Mouse (Mus musculus): ENCODE results near the gene Usp53. TPM values are rescaled to one million over a fixed set of nuclear protein-coding genes. Genes with fewer than 3 reads are reported as not detected.

Usp53 gene
- 6.1 and 7.1 TPM in 2 replicates for polyA plus RNA-seq (2015; fragmentation: Nextera tagmentation; extraction: Ambion mirVana)

DNA sequence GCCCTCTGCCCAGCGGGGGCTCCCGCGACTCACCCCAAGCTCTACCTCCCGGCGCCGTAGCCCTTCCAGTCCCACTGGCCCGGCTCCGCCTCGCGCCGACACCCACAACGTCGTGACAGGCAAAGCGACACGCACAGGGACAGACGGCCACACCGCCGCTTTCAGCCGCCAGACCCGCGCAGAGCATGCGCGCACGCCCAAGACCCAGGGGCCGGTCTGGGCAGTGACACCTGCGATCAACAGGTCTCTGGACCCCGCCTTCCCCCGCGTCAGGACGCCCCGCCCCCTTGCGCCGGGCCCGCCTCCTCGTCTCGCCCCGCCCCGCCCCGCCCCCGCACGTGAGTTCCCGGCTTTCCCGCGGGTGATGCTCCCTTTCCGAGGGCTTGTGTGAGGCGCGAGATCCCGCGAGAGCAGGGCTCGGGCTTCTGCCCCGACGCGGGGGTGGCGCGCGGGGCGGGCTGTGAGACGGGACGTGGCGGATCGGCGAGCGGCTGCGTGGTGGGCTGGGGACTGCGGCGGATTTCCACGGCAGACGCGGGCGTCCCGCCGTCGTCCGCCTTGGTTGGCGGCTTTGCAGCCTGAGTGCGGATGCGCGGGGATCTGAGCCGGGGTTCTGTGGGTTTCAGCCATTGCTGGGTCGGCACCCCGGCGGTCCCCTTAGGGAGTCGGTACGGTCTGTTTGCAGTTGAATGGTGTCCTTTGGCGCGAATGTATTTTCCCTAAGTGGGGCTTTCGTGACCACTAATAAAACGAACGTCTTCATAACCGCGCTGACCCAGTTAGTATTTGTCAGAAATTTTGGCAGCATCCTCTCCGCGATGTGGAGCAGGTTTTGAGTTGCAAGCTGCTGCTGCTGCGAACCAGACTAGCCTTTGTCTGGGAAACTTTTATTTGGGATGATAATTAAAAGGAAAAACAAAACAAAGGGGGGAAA, at the start of gene Usp53:
Gene Usp53 (minus strand): TSS at position 262 of the 934 bp plus-strand sequence.
- H3K4me3 ChIP-seq (ENCODE audit: low read depth, low read length), result peak within 1 kb of the TSS; percentile 85
- no peaks in the 10 kb centered on the region for H3K9me3 ChIP-seq (ENCODE audit: control insufficient read depth)
- H3K4me2 ChIP-seq (replicated peaks; ENCODE audit: low read depth), result peak within 1 kb of the TSS; percentile 83
- under 1% methylated on average over 84 of the region's 94 CpGs for WGBS
- peak within 1 kb of the TSS; percentile 98 for H3K27ac ChIP-seq (ENCODE audit: low read depth, low read length)
- H3K36me3 ChIP-seq (ENCODE audit: control insufficient read depth, insufficient read depth), result no peaks in the 10 kb centered on the region
- peaks cover 11% of the 10 kb centered on the region; the same call in 1 of the 2 replicates for H3K4me1 ChIP-seq (replicated peaks; ENCODE audit: control insufficient read depth, insufficient read depth, low read length)
- H3K27me3 ChIP-seq (replicated peaks; ENCODE audit: control insufficient read depth, insufficient read depth, low read length), result no peaks in the 10 kb centered on the region
- peak; percentile 98 for ATAC-seq
- no peak; the same call in 1 of the 2 replicates for TF ChIP-seq CTCF (IDR thresholded peaks at IDR 0.05; ENCODE audit: low read depth)
- peak within 1 kb of the TSS; percentile 90 for H3K9ac ChIP-seq (ENCODE audit: low read depth, low read length)

DNA sequence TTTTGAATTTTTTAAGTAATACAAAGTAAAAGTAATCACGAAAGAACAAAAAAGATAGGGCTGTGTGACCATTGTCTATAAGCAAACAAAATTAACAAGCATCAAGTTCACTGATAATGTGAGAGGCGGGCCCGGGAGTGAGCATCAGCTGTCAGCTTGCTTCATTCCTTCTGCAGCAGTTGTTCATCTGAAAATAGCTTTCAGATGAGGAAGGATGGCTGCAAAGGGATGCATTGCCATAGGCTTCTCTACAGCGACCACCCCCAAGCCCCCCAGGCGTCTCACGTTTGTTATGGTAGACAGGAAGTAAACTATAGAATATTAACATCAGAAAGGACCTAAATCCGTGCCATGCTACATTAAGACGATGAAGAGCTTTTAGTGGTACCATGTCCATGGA, 49.5 kb upstream of the Usp53 start:
- Histone ChIP-seq H3K36me3 (ENCODE audit: control insufficient read depth, insufficient read depth) (no peaks in the 10 kb centered on the region), H3K9ac (ENCODE audit: low read depth, low read length) (no peak overlapping the region), H3K4me1 (replicated peaks; ENCODE audit: control insufficient read depth, insufficient read depth, low read length) (no peaks in the 10 kb centered on the region), H3K27ac (ENCODE audit: low read depth, low read length) (no peak overlapping the region), H3K27me3 (replicated peaks; ENCODE audit: control insufficient read depth, insufficient read depth, low read length) (no peaks in the 10 kb centered on the region), H3K4me2 (replicated peaks; ENCODE audit: low read depth) (no peak overlapping the region), H3K4me3 (ENCODE audit: low read depth, low read length) (no peak overlapping the region), H3K9me3 (ENCODE audit: control insufficient read depth) (no peaks in the 10 kb centered on the region)
- WGBS, result 79% methylated on average over 8 of the region's 8 CpGs
- no peak for TF ChIP-seq CTCF (IDR thresholded peaks at IDR 0.05; ENCODE audit: low read depth)
- ATAC-seq, result no peak

GRCm38 (mm10) chr3:123025634-123026033, 41.3 kb upstream of the Usp53 start:
- H3K27me3 ChIP-seq (replicated peaks; ENCODE audit: control insufficient read depth, insufficient read depth, low read length), result no peaks in the 10 kb centered on the region
- H3K27ac ChIP-seq (ENCODE audit: low read depth, low read length), result no peak overlapping the region
- no peak for TF ChIP-seq CTCF (IDR thresholded peaks at IDR 0.05; ENCODE audit: low read depth)
- H3K4me1 ChIP-seq (replicated peaks; ENCODE audit: control insufficient read depth, insufficient read depth, low read length), result no peaks in the 10 kb centered on the region
- ATAC-seq, result no peak
- WGBS, result 80% methylated on average over 3 of the region's 3 CpGs
- no peak overlapping the region for H3K4me3 ChIP-seq (ENCODE audit: low read depth, low read length)
- H3K36me3 ChIP-seq (ENCODE audit: control insufficient read depth, insufficient read depth), result no peaks in the 10 kb centered on the region
- no peak overlapping the region for H3K9ac ChIP-seq (ENCODE audit: low read depth, low read length)
- no peak overlapping the region for H3K4me2 ChIP-seq (replicated peaks; ENCODE audit: low read depth)
- no peaks in the 10 kb centered on the region for H3K9me3 ChIP-seq (ENCODE audit: control insufficient read depth)

DNA sequence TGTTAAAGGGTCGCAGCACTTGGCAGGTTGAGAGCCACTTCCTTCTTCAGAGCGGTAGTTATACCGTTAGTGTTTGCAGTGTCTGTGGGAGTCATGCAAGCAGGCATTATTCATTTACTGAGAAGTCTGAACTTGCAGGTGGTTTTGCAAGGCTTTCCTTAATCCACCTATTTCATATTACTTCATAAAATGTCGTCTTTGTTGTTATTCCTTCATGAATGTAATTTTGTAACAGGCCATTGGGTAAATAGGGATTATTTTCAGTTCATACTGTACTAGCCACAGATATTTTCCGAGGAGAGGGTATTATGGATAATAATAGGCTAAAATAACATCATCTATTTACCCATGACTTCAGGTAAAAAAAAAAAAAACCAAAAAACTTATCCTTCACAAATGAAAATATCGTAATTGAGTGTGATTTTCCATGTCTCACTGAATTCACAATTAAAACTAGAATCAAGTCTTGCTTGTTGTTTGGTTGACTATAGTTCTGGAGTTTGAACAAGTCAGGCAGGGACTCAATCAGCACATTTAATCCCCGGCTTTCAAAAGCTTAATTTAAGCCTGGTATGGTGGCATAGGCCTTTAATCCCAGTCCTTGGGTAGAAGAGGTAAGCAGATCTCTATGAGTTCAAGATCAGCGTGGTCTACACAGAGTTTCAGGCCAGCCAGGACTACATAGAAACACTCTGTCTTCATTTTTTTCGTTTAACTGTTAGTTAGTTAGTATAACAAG, 40.4 kb upstream of the Usp53 start:
- H3K4me1 ChIP-seq (replicated peaks; ENCODE audit: control insufficient read depth, insufficient read depth, low read length), result no peaks in the 10 kb centered on the region
- no peak for TF ChIP-seq CTCF (IDR thresholded peaks at IDR 0.05; ENCODE audit: low read depth)
- ATAC-seq, result no peak

DNA sequence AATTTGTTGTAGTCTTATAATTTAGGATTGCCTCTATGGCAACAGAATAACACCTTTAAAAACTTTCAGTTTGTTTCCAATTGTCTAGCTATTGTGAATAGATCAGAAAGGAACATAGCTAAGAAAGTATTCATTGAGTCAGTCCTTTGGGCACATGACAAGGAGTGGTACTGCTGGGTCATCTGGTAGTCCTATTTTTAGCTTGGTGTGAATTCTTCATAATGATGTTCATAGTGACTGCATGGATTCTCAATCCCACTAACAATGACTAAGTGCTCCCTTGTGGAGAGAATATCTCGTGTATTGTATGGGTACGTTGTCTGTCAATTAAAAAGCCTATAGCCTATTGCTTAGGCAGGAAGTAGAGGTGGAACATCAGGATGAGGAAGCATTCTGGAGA, 34.5 kb upstream of the Usp53 start:
- Histone ChIP-seq H3K27me3 (replicated peaks; ENCODE audit: control insufficient read depth, insufficient read depth, low read length) (no peaks in the 10 kb centered on the region), H3K4me1 (replicated peaks; ENCODE audit: control insufficient read depth, insufficient read depth, low read length) (no peaks in the 10 kb centered on the region), H3K4me3 (ENCODE audit: low read depth, low read length) (no peak overlapping the region), H3K36me3 (ENCODE audit: control insufficient read depth, insufficient read depth) (no peaks in the 10 kb centered on the region), H3K27ac (ENCODE audit: low read depth, low read length) (no peak overlapping the region), H3K4me2 (replicated peaks; ENCODE audit: low read depth) (no peak overlapping the region), H3K9ac (ENCODE audit: low read depth, low read length) (no peak overlapping the region), H3K9me3 (ENCODE audit: control insufficient read depth) (no peaks in the 10 kb centered on the region)
- no peak for ATAC-seq
- 81% methylated on average over 2 of the region's 2 CpGs for WGBS
- no peak for TF ChIP-seq CTCF (IDR thresholded peaks at IDR 0.05; ENCODE audit: low read depth)

More for the DNA sequence above, 40.4 kb upstream of the Usp53 start:
- Histone ChIP-seq H3K4me3 (ENCODE audit: low read depth, low read length) (no peak overlapping the region), H3K4me2 (replicated peaks; ENCODE audit: low read depth) (no peak overlapping the region), H3K9ac (ENCODE audit: low read depth, low read length) (no peak overlapping the region), H3K36me3 (ENCODE audit: control insufficient read depth, insufficient read depth) (no peaks in the 10 kb centered on the region), H3K27me3 (replicated peaks; ENCODE audit: control insufficient read depth, insufficient read depth, low read length) (no peaks in the 10 kb centered on the region), H3K27ac (ENCODE audit: low read depth, low read length) (no peak overlapping the region), H3K9me3 (ENCODE audit: control insufficient read depth) (no peaks in the 10 kb centered on the region)
- WGBS, result 79% methylated on average over 9 of the region's 9 CpGs

DNA sequence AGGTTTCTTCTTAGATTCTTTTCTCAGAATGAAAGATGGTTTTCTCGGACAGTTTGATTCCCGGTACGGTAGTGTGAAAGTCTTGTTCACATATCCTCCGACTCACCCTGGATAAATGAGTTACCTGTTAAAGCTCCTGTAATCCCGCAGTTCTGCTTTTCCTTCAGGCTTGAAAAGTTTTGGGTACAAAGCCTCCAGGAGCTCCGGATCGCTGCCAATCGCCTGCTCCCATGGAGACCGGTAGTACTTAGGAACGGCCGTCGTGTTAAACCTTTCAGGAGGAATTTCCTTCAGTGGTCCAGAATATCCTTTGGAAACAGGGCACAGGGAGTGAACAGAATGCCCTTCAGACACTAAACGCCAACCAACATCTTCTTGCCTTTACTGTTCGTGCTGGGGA, 29.2 kb upstream of the Usp53 start:
- Histone ChIP-seq H3K9me3 (ENCODE audit: control insufficient read depth) (no peaks in the 10 kb centered on the region), H3K36me3 (ENCODE audit: control insufficient read depth, insufficient read depth) (no peaks in the 10 kb centered on the region), H3K27ac (ENCODE audit: low read depth, low read length) (no peak overlapping the region), H3K27me3 (replicated peaks; ENCODE audit: control insufficient read depth, insufficient read depth, low read length) (no peaks in the 10 kb centered on the region), H3K4me2 (replicated peaks; ENCODE audit: low read depth) (no peak overlapping the region), H3K9ac (ENCODE audit: low read depth, low read length) (no peak overlapping the region), H3K4me1 (replicated peaks; ENCODE audit: control insufficient read depth, insufficient read depth, low read length) (no peaks in the 10 kb centered on the region), H3K4me3 (ENCODE audit: low read depth, low read length) (no peak overlapping the region)
- no peak for ATAC-seq
- WGBS, result 91% methylated on average over 14 of the region's 14 CpGs
- no peak for TF ChIP-seq CTCF (IDR thresholded peaks at IDR 0.05; ENCODE audit: low read depth)

All from intestine, postnatal 0 days (tissue).